Mouse (Mus musculus): Measurements from ENCODE around the gene Ssx9.
"Not testable (repeated sequence)": the region's sequence is repeated elsewhere in the genome, so short reads cannot be mapped to it uniquely, and the experiment has no call there.

DNA sequence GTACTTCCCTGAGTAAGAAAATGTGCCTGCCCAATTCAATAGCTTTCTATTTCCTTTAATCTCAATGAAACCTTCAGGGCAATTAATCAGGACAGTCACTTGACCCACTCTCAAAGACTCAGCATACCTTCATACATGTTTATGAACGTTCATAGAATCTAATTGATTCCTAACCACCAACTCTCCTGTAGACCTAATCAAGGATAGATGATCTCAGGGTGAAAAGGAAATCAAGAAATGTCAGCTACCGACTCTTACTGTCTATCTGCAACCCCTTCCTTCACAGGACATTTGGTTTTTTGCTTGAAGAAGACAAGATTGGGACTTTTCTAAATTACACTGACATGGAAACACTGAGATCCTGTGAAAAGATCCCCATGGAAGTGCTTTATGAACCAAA is at the start of gene Ssx9:
- TF ChIP-seq CTCF (IDR thresholded peaks at IDR 0.05; ENCODE audit: borderline replicate concordance, insufficient read depth, low read length); POLR2A (IDR thresholded peaks at IDR 0.05; ENCODE audit: low read depth, low read length): not testable (repeated sequence)

All from embryonic fibroblast, embryonic 13.5 days (primary cell).